Mouse (Mus musculus): ENCODE measurements around the gene Zcchc3.

Zcchc3 gene

GRCm38 (mm10) chr2:152409781-152410180 is 5.0 kb downstream of the Zcchc3 start:
- DNase-seq (ENCODE audit: low spot score), result no peak

- DNase-seq (ENCODE audit: low spot score), result peak; percentile 96
These were observed 8.7 kb downstream of the Zcchc3 start for GRCm38 (mm10) chr2:152406126-152406525.

GRCm38 (mm10) chr2:152399122-152399542 is 15.7 kb downstream of the Zcchc3 start:
- DNase-seq (ENCODE audit: low spot score), result no peak

- peak; percentile 98 for DNase-seq (ENCODE audit: low spot score)
These were observed 16.1 kb downstream of the Zcchc3 start for GRCm38 (mm10) chr2:152398691-152399090.

- DNase-seq (ENCODE audit: low spot score), result peak; percentile 97
These were observed 17.0 kb downstream of the Zcchc3 start, which contains the start of gene Sox12 for GRCm38 (mm10) chr2:152397680-152398435. Gene Sox12, minus strand, starts transcription at chr2:152398063.

GRCm38 (mm10) chr2:152397004-152397589 is 17.7 kb downstream of the Zcchc3 start:
- DNase-seq (ENCODE audit: low spot score), result peak; percentile 84

GRCm38 (mm10) chr2:152396110-152397003 is 18.5 kb downstream of the Zcchc3 start:
- DNase-seq (ENCODE audit: low spot score), result peak; percentile 90

- DNase-seq (ENCODE audit: low spot score), result no peak
These were observed 19.4 kb downstream of the Zcchc3 start for GRCm38 (mm10) chr2:152395271-152395920.

GRCm38 (mm10) chr2:152393225-152394017 is 21.4 kb downstream of the Zcchc3 start:
- no peak for DNase-seq (ENCODE audit: low spot score)

- no peak for DNase-seq (ENCODE audit: low spot score)
These were observed 22.0 kb downstream of the Zcchc3 start for GRCm38 (mm10) chr2:152392786-152393185.

- no peak for DNase-seq (ENCODE audit: low spot score)
These were observed 30.6 kb downstream of the Zcchc3 start for GRCm38 (mm10) chr2:152384191-152384590.

GRCm38 (mm10) chr2:152376345-152376741 is 38.5 kb downstream of the Zcchc3 start, which contains the start of gene Nrsn2:
Gene Nrsn2, minus strand, starts transcription at chr2:152376638.
- DNase-seq (ENCODE audit: low spot score), result no peak

- DNase-seq (ENCODE audit: low spot score), result no peak
These were observed 39.0 kb downstream of the Zcchc3 start for GRCm38 (mm10) chr2:152375652-152376344.

- no peak for DNase-seq (ENCODE audit: low spot score)
These were observed 41.3 kb downstream of the Zcchc3 start for GRCm38 (mm10) chr2:152373547-152373946.

GRCm38 (mm10) chr2:152372661-152373060 is 42.2 kb downstream of the Zcchc3 start:
- DNase-seq (ENCODE audit: low spot score), result no peak

- DNase-seq (ENCODE audit: low spot score), result no peak
These were observed 42.7 kb downstream of the Zcchc3 start for GRCm38 (mm10) chr2:152372104-152372503.

GRCm38 (mm10) chr2:152368532-152369140 is 46.2 kb downstream of the Zcchc3 start:
- DNase-seq (ENCODE audit: low spot score), result peak; percentile 43

GRCm38 (mm10) chr2:152367917-152368316 is 46.9 kb downstream of the Zcchc3 start:
- no peak for DNase-seq (ENCODE audit: low spot score)

GRCm38 (mm10) chr2:152363245-152364147 is 51.3 kb downstream of the Zcchc3 start:
- DNase-seq (ENCODE audit: low spot score), result peak; percentile 77
